21 mouse cellular contexts compared by ENCODE assay signal in the genomic region with DNA sequence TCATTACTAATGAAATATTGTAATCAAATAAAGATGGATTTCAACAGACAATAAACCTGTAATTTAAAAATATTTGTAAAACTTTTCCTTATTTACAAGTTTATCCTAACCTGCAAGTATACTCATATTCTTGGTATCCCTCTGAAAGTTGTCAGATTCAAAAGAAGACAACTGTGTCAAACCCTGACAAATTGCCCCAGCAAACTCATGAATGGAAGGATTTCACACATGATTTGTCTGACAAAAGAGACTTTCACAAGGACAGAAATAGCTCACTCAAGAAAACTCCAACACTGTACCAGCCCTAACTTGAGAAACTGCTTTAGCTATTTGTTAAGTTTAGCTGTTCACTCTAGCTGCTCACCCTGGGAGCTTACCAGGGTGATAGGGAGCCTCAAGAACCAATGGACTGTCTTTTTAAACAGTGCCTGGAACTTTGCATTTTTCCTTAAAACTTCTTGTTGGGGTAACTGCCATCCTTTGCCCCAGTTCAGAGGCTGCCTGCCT.
DNase-seq lines count a peak whose midpoint lies in the region; ATAC-seq lines count a peak whose summit lies in the region.
"Had no signal": no experiment of that assay in that cellular context is flagged by ENCODE, and none has a peak within 500 bp of the region (broad histone marks: within the 10 kb centered on the region; RNA-seq: fewer than 3 reads in every experiment).

No protein-coding gene starts in this region.

- no peaks in the 10 kb centered on the region for H3K36me3 ChIP-seq in midbrain, embryonic 11.5 days (ENCODE audit: control insufficient read depth, insufficient read depth, low read length)
- H3K36me3 ChIP-seq in midbrain, embryonic 16.5 days (ENCODE audit: control insufficient read depth, insufficient read depth, low read length): no peaks in the 10 kb centered on the region
- H3K36me3 ChIP-seq in neural tube, embryonic 12.5 days: no peaks in the 10 kb centered on the region
- H3K36me3 ChIP-seq: embryonic facial prominence, embryonic 12.5 days; heart, embryonic 10.5 days had no signal

- H3K4me3 ChIP-seq in midbrain, embryonic 11.5 days (ENCODE audit: low read depth, low read length): no peak overlapping the region
- H3K4me3 ChIP-seq in midbrain, embryonic 16.5 days (ENCODE audit: low read depth, low read length): no peak overlapping the region
- H3K4me3 ChIP-seq in neural tube, embryonic 12.5 days: no peak overlapping the region
- H3K4me3 ChIP-seq: embryonic facial prominence, embryonic 12.5 days; heart, embryonic 10.5 days had no signal

- H3K27me3 ChIP-seq in midbrain, embryonic 11.5 days (ENCODE audit: control insufficient read depth, insufficient read depth, low read length): no peaks in the 10 kb centered on the region
- no peaks in the 10 kb centered on the region for H3K27me3 ChIP-seq in midbrain, embryonic 16.5 days (ENCODE audit: control insufficient read depth, insufficient read depth, low read depth, low read length)
- no peaks in the 10 kb centered on the region for H3K27me3 ChIP-seq in neural tube, embryonic 12.5 days (replicated peaks)
- H3K27me3 ChIP-seq: embryonic facial prominence, embryonic 12.5 days; Patski had no signal

- no peaks in the 10 kb centered on the region for H3K9me3 ChIP-seq in midbrain, embryonic 11.5 days (ENCODE audit: control insufficient read depth, low read length)
- H3K9me3 ChIP-seq in midbrain, embryonic 16.5 days (replicated peaks; ENCODE audit: control insufficient read depth, low read length, poor library complexity, severe bottlenecking): no peaks in the 10 kb centered on the region
- H3K9me3 ChIP-seq in neural tube, embryonic 12.5 days: no peaks in the 10 kb centered on the region
- H3K9me3 ChIP-seq: embryonic facial prominence, embryonic 12.5 days; heart, embryonic 10.5 days had no signal

- no peaks in the 10 kb centered on the region for H3K4me1 ChIP-seq in midbrain, embryonic 11.5 days (ENCODE audit: control insufficient read depth, insufficient read depth, low read length)
- H3K4me1 ChIP-seq in midbrain, embryonic 16.5 days (ENCODE audit: control insufficient read depth, insufficient read depth, low read length): no peaks in the 10 kb centered on the region
- H3K4me1 ChIP-seq in neural tube, embryonic 12.5 days: no peaks in the 10 kb centered on the region
- H3K4me1 ChIP-seq: embryonic facial prominence, embryonic 12.5 days; heart, embryonic 10.5 days had no signal

- H3K4me2 ChIP-seq in midbrain, embryonic 11.5 days: no peak overlapping the region
- no peak overlapping the region for H3K4me2 ChIP-seq in midbrain, embryonic 16.5 days (ENCODE audit: low read length)
- H3K4me2 ChIP-seq in neural tube, embryonic 12.5 days (replicated peaks): no peak overlapping the region
- H3K4me2 ChIP-seq: embryonic facial prominence, embryonic 12.5 days had no signal

- no peak overlapping the region for H3K9ac ChIP-seq in midbrain, embryonic 11.5 days (ENCODE audit: low read length)
- no peak overlapping the region for H3K9ac ChIP-seq in midbrain, embryonic 16.5 days (ENCODE audit: low read depth, low read length)
- H3K9ac ChIP-seq in neural tube, embryonic 12.5 days: no peak overlapping the region
- H3K9ac ChIP-seq: embryonic facial prominence, embryonic 12.5 days had no signal

- no peak overlapping the region for H3K27ac ChIP-seq in midbrain, embryonic 11.5 days (ENCODE audit: low read depth, low read length)
- H3K27ac ChIP-seq in midbrain, embryonic 16.5 days (ENCODE audit: low read length): no peak overlapping the region
- no peak overlapping the region for H3K27ac ChIP-seq in neural tube, embryonic 12.5 days
- H3K27ac ChIP-seq: embryonic facial prominence, embryonic 12.5 days; heart, embryonic 10.5 days had no signal

- peak; percentile 57; the same call in 1 of the 2 replicates for ATAC-seq in midbrain, embryonic 11.5 days (ENCODE audit: low FRiP score)
- ATAC-seq in midbrain, embryonic 16.5 days: no peak
- ATAC-seq in neural tube, embryonic 12.5 days (ENCODE audit: low FRiP score, low read depth): peak; percentile 13; the same call in 1 of the 2 replicates
- ATAC-seq: activated CD4-positive, CD25-positive, alpha-beta regulatory T cell, adult 4 months; forebrain, embryonic 16.5 days; hindbrain, embryonic 16.5 days; Patski had no signal

- peak; percentile 48 for DNase-seq in embryo, embryonic 10.5 days (ENCODE audit: low spot score)
- no peak for DNase-seq in embryo, embryonic 9.5 days (ENCODE audit: extremely low spot score)
- DNase-seq in midbrain, embryonic 11.5 days (ENCODE audit: low spot score, missing footprints): peak; percentile 85
- no peak for DNase-seq in neural tube, embryonic 10.5 days (ENCODE audit: extremely low spot score, low spot score)
- peak; percentile 12 for DNase-seq in mesoderm, embryonic 11.5 days (ENCODE audit: low read depth, low spot score)
- DNase-seq: adrenal gland, postnatal 14 days; cerebellum, adult 11-12 months; cerebellum, adult 9-10 months; cerebellum, postnatal 25 days; gastrocnemius, postnatal 10 days; heart, adult 18-20 months; heart, postnatal 10 days; heart, postnatal 4 days had no signal

Comparison
In these comparisons a context has a peak if more than half of its experiments do, and no peak if none do; other contexts are left out.
1. DNase-seq: peak in embryo, embryonic 10.5 days (single experiment), midbrain, embryonic 11.5 days (single experiment) and mesoderm, embryonic 11.5 days (single experiment); none in embryo, embryonic 9.5 days (single experiment) and neural tube, embryonic 10.5 days (single experiment).